Mouse (Mus musculus) midbrain, embryonic 13.5 days (tissue): Measurements from ENCODE around the gene Adam1a. TPM values are rescaled to one million over a fixed set of nuclear protein-coding genes. Genes with fewer than 3 reads are reported as not detected.

Source experiments
- ATAC-seq: fragments of 200-750 bp; cut with Nextera tagmentation; 2 replicates; pipeline ENCODE4 v1.8.0; 2017; ENCODE audit warnings: mild to moderate bottlenecking, moderate TSS enrichment, moderate library complexity
- H3K27ac ChIP-seq: fragments of 300-500 bp; sonication (generic); 2 replicates; pipeline ENCODE4 v1.5.1; 2015; ENCODE audit warnings: inconsistent platforms, mild to moderate bottlenecking, moderate library complexity
- H3K27me3 ChIP-seq: fragments of 300-500 bp; sonication (generic); 2 replicates; pipeline ENCODE4 v1.6.1; 2015; ENCODE audit warnings: mild to moderate bottlenecking, inconsistent platforms
- H3K36me3 ChIP-seq: fragments of 300-500 bp; sonication (generic); 2 replicates; pipeline ENCODE4 v1.6.1; 2015; ENCODE audit warnings: mild to moderate bottlenecking, inconsistent platforms
- H3K4me1 ChIP-seq: fragments of 300-500 bp; sonication (generic); replicated peaks from 2 replicates; pipeline ENCODE4 v1.6.1; 2015; ENCODE audit warnings: inconsistent platforms
- H3K4me2 ChIP-seq: fragments of 300-500 bp; sonication (generic); replicated peaks from 2 replicates; pipeline ENCODE4 v1.6.1; 2015; ENCODE audit warnings: moderate library complexity, mild to moderate bottlenecking, inconsistent platforms
- H3K4me3 ChIP-seq: fragments of 300-500 bp; sonication (generic); replicated peaks from 2 replicates; pipeline ENCODE4 v1.5.1; 2015; ENCODE audit warnings: mild to moderate bottlenecking, inconsistent platforms
- H3K9ac ChIP-seq: fragments of 300-500 bp; sonication (generic); replicated peaks from 2 replicates; pipeline ENCODE4 v1.6.1; 2015; ENCODE audit warnings: mild to moderate bottlenecking, inconsistent platforms
- H3K9me3 ChIP-seq: fragments of 300-500 bp; sonication (generic); 2 replicates; pipeline ENCODE4 v1.6.1; 2016; ENCODE audit warnings: mild to moderate bottlenecking, inconsistent platforms
- WGBS: fragments of 180-500 bp; shearing (Covaris S2); methylation state at CpG from one replicate; pipeline ENCODE4 v1.1.7; 2015; 5-methylcytosine and 5-hydroxymethylcytosine counted together
- polyA plus RNA-seq: library from polyadenylated mRNA; unstranded; fragments of >200 nt; fragmentation: Nextera tagmentation; extraction: Ambion mirVana; gene quantifications from 2 replicates; pipeline ENCODE4 v1.2.1, GENCODE M21; 2015

Gene Adam1a
- polyA plus RNA-seq, 1 experiment from 2014 or later: 4.9 TPM

DNA sequence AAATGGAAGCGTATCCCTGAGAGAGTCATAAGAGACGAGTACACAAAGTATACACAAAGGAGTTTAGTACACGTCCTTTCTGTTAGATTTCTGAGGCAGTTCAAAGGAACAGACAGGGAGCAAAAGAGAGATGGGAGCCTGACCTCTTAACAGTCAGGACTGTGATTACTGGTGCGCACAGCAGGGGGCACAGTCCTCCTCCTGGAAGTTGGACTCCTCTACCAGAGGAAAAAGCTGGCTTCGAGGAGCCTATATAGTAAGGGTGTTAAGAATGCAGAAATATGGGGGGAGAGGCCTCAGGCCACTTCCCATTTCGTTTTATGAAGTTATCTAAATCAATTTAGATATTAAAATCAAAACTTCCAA lies 1.2 kb upstream of the Adam1a start:
- Histone ChIP-seq H3K4me3 (peak overlapping the region; percentile 99), H3K27me3 (no peaks in the 10 kb centered on the region), H3K4me2 (peak overlapping the region; percentile 83), H3K36me3 (no peaks in the 10 kb centered on the region), H3K27ac (no peak overlapping the region), H3K9me3 (no peaks in the 10 kb centered on the region), H3K4me1 (peaks cover 32% of the 10 kb centered on the region), H3K9ac (peak overlapping the region; percentile 99)
- WGBS: 45% methylated on average over 6 of the region's 6 CpGs
- peak; percentile 15; the same call in 1 of the 2 replicates for ATAC-seq

DNA sequence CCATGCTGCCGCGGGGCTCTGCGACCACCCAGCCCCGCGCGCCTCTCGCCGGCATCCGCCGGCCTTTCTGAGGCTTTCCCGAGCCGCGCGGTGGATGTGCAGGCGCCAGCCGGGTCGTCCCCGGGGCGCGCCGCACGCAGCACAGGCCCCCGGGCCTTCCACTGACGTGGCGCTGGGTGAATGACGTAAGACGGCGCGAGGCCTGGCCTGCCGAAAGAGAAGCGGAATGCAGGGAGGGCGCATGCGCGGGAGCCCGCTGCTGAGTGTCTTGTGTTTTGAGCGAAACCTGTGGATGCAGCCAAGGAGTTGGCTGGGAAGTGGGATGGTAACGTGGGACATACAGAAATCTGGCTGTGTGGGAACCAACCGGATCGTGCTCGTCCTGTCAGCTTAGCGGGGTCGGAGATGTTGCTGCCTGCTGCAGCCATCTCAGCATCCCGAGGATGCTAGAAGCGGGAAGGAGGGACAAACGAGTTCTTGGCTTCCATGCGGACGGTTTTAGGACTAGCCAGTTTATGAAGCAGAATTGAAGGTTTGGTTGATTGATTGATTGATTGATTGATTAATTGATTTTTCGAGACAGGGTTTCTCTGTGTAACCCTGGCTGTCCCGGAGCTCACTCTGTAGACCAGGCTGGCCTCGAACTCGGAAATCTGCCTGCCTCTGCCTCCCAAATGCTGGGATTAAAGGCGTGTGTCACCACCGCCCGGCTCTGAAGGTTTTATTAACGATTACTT lies 679 bp upstream of the Adam1a start, which contains the start of gene Mapkapk5:
Gene Mapkapk5 (minus strand): TSS at position 113 of the 737 bp plus-strand sequence.
- 2% methylated on average over 55 of the region's 55 CpGs for WGBS
- H3K36me3 ChIP-seq: no peaks in the 10 kb centered on the region
- H3K4me3 ChIP-seq: peak within 1 kb of the TSS; percentile 99
- H3K9ac ChIP-seq: peak within 1 kb of the TSS; percentile 99
- peak within 1 kb of the TSS; percentile 83 for H3K4me2 ChIP-seq
- H3K4me1 ChIP-seq: peaks cover 36% of the 10 kb centered on the region
- peak; percentile 94 for ATAC-seq
- H3K27me3 ChIP-seq: no peaks in the 10 kb centered on the region
- H3K27ac ChIP-seq: peak within 1 kb of the TSS; percentile 96
- H3K9me3 ChIP-seq: no peaks in the 10 kb centered on the region

DNA sequence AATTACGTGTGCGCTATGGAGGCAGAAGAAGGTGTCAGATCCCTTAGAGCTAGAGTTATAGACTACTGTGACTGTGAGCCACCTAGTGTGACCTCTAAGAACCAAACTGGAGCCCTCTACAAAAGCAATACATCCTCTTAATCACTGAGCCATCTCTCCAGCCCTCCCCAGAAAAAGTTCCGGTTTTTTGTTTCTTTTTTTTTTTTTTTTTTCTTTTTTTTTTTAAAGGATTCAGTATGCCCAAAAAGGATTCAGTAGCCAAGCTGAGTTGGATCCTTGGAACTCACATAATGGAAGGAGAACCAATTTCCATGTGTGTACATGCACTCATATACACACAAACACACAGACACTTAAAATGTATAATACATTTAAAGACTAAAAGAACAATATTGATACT lies 1.9 kb downstream of the Adam1a start:
- H3K4me3 ChIP-seq: no peak overlapping the region
- 87% methylated on average over 3 of the region's 3 CpGs for WGBS
- no peaks in the 10 kb centered on the region for H3K9me3 ChIP-seq
- H3K4me1 ChIP-seq: peaks cover 36% of the 10 kb centered on the region
- no peak overlapping the region for H3K27ac ChIP-seq
- no peak for ATAC-seq
- 0 out of 2 replicates have a peak, but pooled peaks cover 4% of the 10 kb centered on the region for H3K36me3 ChIP-seq
- H3K4me2 ChIP-seq: peak overlapping the region; percentile 83; the same call in 1 of the 2 replicates
- no peak overlapping the region for H3K9ac ChIP-seq
- H3K27me3 ChIP-seq: no peaks in the 10 kb centered on the region

DNA sequence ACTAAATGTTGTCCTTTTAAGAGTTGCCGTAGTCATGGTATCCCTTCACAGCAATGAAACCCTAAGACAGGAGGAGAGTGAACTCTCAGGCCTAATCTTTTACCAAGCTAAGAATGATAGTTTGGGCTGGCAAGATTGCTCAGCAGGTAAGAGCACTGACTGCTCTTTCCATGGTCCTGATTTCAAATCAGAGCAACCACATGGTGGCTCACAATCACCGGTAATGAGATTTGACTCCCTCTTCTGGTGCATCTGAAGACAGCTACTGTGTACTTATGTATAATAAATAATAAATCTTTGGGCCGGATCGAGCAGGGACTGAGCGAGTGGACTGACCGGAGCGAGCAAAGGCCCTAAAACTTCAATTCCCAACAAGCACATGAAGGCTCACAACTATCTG lies 4.0 kb downstream of the Adam1a start:
- Histone ChIP-seq H3K4me2 (no peak overlapping the region), H3K4me3 (no peak overlapping the region), H3K9me3 (no peaks in the 10 kb centered on the region), H3K27ac (no peak overlapping the region), H3K36me3 (peaks cover 16% of the 10 kb centered on the region), H3K9ac (no peak overlapping the region), H3K4me1 (peaks cover 30% of the 10 kb centered on the region), H3K27me3 (no peaks in the 10 kb centered on the region)
- ATAC-seq: no peak
- WGBS: 88% methylated on average over 7 of the region's 7 CpGs

DNA sequence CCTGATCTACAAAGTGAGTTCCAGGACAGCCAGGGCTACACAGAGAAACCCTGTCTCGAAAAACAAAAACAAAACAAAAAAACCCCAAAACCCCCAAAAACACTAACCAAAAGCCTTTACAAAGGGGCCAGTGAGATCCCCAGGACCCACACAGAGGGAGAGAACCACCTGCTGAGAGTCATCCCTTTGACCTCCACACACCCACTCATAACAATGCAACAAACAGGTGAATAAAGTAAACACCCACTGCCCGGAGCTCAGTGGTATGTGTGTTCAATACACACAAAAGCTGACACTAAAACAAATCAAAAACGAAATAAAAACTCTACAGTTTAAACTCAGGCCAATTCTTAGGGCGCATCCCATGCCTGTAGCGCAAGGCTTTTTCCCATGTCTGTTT lies 5.2 kb downstream of the Adam1a start:
- H3K4me3 ChIP-seq: no peak overlapping the region
- H3K27ac ChIP-seq: no peak overlapping the region
- H3K27me3 ChIP-seq: no peaks in the 10 kb centered on the region
- no peak overlapping the region for H3K4me2 ChIP-seq
- no peak for ATAC-seq
- peaks cover 28% of the 10 kb centered on the region for H3K36me3 ChIP-seq
- WGBS: 96% methylated on average over 5 of the region's 5 CpGs
- H3K9me3 ChIP-seq: no peaks in the 10 kb centered on the region
- peaks cover 29% of the 10 kb centered on the region for H3K4me1 ChIP-seq
- H3K9ac ChIP-seq: no peak overlapping the region

DNA sequence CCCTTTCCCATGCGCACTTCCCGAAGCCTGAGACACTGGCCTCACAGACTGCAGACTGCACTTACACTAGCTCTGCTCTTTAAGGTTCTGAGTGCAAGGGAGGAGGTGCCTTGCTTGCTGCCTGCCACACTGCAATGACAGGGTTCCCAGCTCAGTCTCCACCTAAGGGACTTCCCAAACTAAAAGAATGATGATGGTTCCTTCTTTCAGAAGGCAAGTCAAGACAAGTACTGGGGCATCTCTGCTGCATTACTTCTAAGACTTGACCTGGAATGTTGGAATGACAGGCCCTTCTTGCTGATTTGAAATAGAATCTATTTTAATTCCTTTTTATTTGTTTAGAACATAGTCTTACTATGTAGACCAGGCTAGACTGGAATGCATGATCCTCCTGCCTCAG lies 7.7 kb downstream of the Adam1a start:
- no peak overlapping the region for H3K4me2 ChIP-seq
- no peak overlapping the region for H3K27ac ChIP-seq
- no peaks in the 10 kb centered on the region for H3K27me3 ChIP-seq
- peaks cover 51% of the 10 kb centered on the region for H3K36me3 ChIP-seq
- WGBS: 80% methylated on average over 2 of the region's 2 CpGs
- H3K4me1 ChIP-seq: peaks cover 7% of the 10 kb centered on the region; the same call in 1 of the 2 replicates
- no peaks in the 10 kb centered on the region for H3K9me3 ChIP-seq
- no peak for ATAC-seq
- no peak overlapping the region for H3K4me3 ChIP-seq
- H3K9ac ChIP-seq: no peak overlapping the region

DNA sequence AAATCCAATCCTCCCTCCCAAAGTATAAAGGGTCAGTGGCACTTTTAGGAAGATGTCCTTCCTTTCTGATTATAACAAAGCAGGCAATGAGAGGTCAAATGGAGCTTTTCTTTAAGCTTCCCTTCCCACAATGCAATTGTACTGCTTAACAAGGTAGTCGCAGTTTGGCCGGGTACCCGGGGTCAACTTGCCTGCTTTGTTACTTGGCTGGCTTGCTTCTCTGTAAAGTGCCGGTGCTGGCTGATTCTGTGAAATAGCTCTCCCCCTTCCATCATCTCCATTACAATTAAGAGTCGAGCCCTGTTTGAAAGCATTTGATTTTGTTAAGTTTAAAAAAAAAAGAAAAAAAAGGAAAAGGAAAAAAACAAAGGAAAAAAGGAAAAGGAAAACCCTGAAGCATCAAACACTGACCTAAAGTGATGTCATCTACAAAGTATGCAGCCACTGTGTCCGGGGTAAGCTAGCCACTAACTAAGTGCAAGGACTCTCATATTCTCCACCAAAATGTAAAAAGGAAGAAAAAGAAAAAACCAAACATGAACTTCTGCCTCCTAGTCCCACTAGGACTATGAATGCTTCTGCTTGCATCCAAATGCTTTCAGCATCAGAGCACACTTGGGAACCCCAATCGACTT lies 8.2 kb downstream of the Adam1a start:
- WGBS: 48% methylated on average over 7 of the region's 7 CpGs
- Histone ChIP-seq H3K27ac (no peak overlapping the region), H3K4me1 (0 out of 2 replicates have a peak, but pooled peaks cover 5% of the 10 kb centered on the region), H3K36me3 (peaks cover 56% of the 10 kb centered on the region), H3K9ac (no peak overlapping the region), H3K9me3 (no peaks in the 10 kb centered on the region), H3K27me3 (no peaks in the 10 kb centered on the region), H3K4me2 (no peak overlapping the region), H3K4me3 (no peak overlapping the region)
- no peak for ATAC-seq

DNA sequence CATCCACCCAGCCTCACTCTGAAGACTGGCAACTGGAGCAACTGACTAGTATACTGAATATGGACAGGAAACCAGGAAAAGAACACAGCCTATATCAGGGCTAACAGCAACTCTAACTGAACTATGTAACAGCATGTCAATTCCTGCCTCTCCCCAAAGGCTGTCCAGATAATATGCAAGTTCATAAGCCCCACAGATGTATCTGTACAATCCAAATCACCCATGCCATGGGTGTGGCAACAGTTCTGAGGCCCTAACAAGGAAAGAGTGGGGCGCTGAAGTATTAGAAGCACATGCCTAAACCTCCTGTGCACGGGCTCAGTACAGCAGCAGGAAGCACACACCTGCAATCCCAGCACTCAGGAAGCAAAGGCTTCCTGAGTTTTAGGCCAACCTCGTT lies 10.2 kb downstream of the Adam1a start:
- no peak overlapping the region for H3K27ac ChIP-seq
- H3K4me2 ChIP-seq: no peak overlapping the region
- ATAC-seq: no peak
- no peaks in the 10 kb centered on the region for H3K9me3 ChIP-seq
- H3K9ac ChIP-seq: no peak overlapping the region
- no peaks in the 10 kb centered on the region for H3K27me3 ChIP-seq
- 95% methylated on average over 3 of the region's 3 CpGs for WGBS
- peaks cover 72% of the 10 kb centered on the region for H3K36me3 ChIP-seq
- H3K4me3 ChIP-seq: no peak overlapping the region
- H3K4me1 ChIP-seq: no peaks in the 10 kb centered on the region

DNA sequence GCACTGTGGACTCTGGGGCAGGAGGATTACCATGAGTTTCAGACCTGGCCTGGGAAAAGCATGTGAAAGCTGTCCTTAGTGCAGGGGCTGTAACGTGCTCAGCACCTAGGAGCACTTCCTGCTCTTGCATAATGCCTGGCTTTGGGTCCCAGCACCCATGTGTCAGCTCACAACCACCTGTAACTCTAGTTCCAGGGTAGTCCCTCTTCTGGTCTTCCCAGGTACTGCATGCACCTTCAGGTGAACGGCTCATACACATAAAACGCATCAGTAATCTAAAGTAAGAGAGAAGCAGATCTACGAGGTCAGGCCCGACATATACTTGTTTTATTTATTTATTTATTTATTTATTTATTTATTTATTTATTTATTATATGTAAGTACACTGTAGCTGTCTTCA lies 10.8 kb downstream of the Adam1a start:
- Histone ChIP-seq H3K4me1 (no peaks in the 10 kb centered on the region), H3K9me3 (no peaks in the 10 kb centered on the region), H3K27ac (no peak overlapping the region), H3K4me3 (no peak overlapping the region), H3K27me3 (no peaks in the 10 kb centered on the region), H3K9ac (no peak overlapping the region), H3K36me3 (peaks cover 78% of the 10 kb centered on the region), H3K4me2 (no peak overlapping the region)
- 95% methylated on average over 5 of the region's 5 CpGs for WGBS
- no peak for ATAC-seq

DNA sequence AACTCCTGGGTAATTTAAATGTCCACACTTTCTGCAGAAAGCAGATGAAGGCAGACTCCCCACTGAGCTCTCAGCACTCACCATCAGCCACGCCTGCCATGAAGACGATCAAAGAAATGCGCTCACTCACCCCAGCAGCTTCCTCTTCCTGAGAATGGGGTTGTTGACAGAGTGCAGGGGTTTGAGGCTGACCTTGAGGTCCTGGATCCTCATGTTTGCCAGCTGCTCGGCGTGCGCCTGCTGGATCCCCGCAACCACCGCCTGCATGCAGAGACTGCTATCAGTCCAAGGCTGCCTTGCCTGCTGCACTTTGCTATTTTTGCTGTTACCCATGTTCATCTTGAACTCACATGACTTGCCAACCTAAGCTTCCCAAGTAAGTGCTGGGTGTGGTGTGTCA lies 18.3 kb downstream of the Adam1a start:
- no peaks in the 10 kb centered on the region for H3K4me1 ChIP-seq
- no peak overlapping the region for H3K27ac ChIP-seq
- no peak for ATAC-seq
- peaks cover 79% of the 10 kb centered on the region for H3K36me3 ChIP-seq
- no peak overlapping the region for H3K4me3 ChIP-seq
- H3K27me3 ChIP-seq: no peaks in the 10 kb centered on the region
- no peak overlapping the region for H3K4me2 ChIP-seq
- WGBS: 86% methylated on average over 8 of the region's 8 CpGs
- no peak overlapping the region for H3K9ac ChIP-seq
- no peaks in the 10 kb centered on the region for H3K9me3 ChIP-seq

DNA sequence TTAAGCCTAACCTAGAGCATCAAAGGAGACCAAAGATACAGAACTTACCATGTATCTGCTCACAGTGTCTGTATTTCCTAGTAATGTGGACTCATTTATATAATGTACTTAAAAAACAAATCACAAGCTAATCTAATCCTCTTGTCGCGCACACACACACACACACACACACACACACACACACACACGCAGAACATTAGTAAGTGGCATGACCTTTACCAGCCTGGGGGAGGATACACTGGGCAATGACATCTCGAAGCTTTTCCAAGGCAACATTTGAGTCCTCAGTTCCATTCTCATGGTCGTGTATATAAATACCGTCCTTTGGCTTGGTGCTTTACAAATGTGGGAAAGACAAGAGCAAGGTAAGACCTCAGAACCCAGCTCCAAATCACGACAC lies 18.8 kb downstream of the Adam1a start:
- Histone ChIP-seq H3K9ac (no peak overlapping the region), H3K36me3 (peaks cover 80% of the 10 kb centered on the region), H3K27ac (no peak overlapping the region), H3K27me3 (no peaks in the 10 kb centered on the region), H3K4me3 (no peak overlapping the region), H3K4me1 (no peaks in the 10 kb centered on the region), H3K9me3 (no peaks in the 10 kb centered on the region), H3K4me2 (no peak overlapping the region)
- ATAC-seq: no peak
- WGBS: 88% methylated on average over 7 of the region's 7 CpGs

DNA sequence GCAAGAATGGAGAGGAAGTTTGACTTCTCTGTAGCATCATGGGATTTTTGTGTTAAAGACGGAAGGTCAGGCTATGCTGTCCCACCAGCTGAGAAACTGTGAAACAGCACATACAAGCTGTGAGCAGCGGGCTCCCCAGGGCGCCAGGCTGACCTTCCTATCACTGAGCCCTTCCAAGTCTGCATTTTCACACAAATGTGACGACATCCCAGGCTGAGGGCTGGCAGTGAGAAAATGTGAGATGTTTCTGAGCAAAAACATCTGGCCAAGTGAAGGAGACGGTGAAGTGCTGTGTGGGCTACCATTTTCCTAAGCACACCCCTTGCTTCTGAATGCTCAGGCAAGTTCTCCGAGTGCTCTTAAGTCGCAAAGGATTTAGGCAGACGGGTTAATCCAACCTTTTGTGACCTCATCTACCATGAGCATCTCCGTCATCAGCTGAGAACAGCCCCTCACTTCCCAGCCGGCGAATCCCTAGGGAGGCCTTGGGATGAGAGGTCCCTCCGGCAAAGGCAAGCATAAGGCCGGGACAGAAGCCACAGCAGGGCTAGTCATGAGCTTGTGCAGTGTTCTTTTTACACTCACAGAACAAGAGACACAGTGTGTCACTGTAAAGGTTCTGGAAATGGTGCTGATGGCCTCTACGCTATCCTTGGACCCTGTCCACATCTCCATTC lies 19.4 kb downstream of the Adam1a start:
- Histone ChIP-seq H3K9ac (no peak overlapping the region), H3K4me3 (no peak overlapping the region), H3K4me2 (no peak overlapping the region), H3K27ac (no peak overlapping the region), H3K27me3 (no peaks in the 10 kb centered on the region), H3K36me3 (peaks cover 80% of the 10 kb centered on the region), H3K4me1 (no peaks in the 10 kb centered on the region), H3K9me3 (no peaks in the 10 kb centered on the region)
- no peak for ATAC-seq
- 85% methylated on average over 14 of the region's 14 CpGs for WGBS
